Mouse (Mus musculus) C2C12 (cell line): ENCODE measurements around the gene Itgb6. TPM values are rescaled to one million over a fixed set of nuclear protein-coding genes. Genes with fewer than 3 reads are reported as not detected.
A peak's percentile ranks its signal among the peaks of the same experiment; 100 is the strongest.

Source experiments
- H3K27me3 ChIP-seq: one replicate; pipeline ENCODE4 v1.6.1; 2011; ENCODE audit not compliant: control insufficient read depth, insufficient read depth, insufficient read length
- H3K36me3 ChIP-seq: one replicate; pipeline ENCODE4 v1.6.1; 2011; ENCODE audit not compliant: control insufficient read depth, insufficient read depth
- H3K4me3 ChIP-seq: one replicate; pipeline ENCODE4 v1.5.1; 2011; ENCODE audit warnings: mild to moderate bottlenecking, control low read depth; ENCODE audit not compliant: poor library complexity, insufficient read depth, severe bottlenecking
- H3K79me2 ChIP-seq: one replicate; pipeline ENCODE4 v1.6.1; 2011; ENCODE audit not compliant: control insufficient read depth, insufficient read depth
- H3K79me3 ChIP-seq: one replicate; pipeline ENCODE4 v1.6.1; 2011; ENCODE audit warnings: low read depth, control low read depth
- H3ac ChIP-seq: one replicate; pipeline ENCODE3; 2011; ENCODE audit warnings: low read depth; ENCODE audit not compliant: control insufficient read depth, insufficient read length
- CEBPB ChIP-seq: IDR thresholded peaks from one replicate; pipeline ENCODE4 v1.6.1; 2011; ENCODE audit warnings: low read depth, mild to moderate bottlenecking, control low read depth, moderate library complexity
- CTCF ChIP-seq: IDR thresholded peaks from one replicate; pipeline ENCODE4 v1.5.1; 2011; ENCODE audit not compliant: control insufficient read depth, insufficient read depth, insufficient read length
- FOSL1 ChIP-seq: IDR thresholded peaks from one replicate; pipeline ENCODE4 v1.8.0; 2011; ENCODE audit warnings: mild to moderate bottlenecking, low read length; ENCODE audit not compliant: poor library complexity, insufficient read depth, severe bottlenecking
- MAX ChIP-seq: IDR thresholded peaks from one replicate; pipeline ENCODE4 v1.6.1; 2011; ENCODE audit warnings: mild to moderate bottlenecking, control low read depth
- MYOD1 ChIP-seq: IDR thresholded peaks from one replicate; pipeline ENCODE4 v1.6.1; 2011; ENCODE audit warnings: low read depth; ENCODE audit not compliant: control insufficient read depth, insufficient read length
- MYOG ChIP-seq: IDR thresholded peaks from one replicate; pipeline ENCODE4 v1.6.1; 2011; ENCODE audit not compliant: control insufficient read depth, insufficient read length; ENCODE audit errors: extremely low read depth
- USF1 ChIP-seq: IDR thresholded peaks from one replicate; pipeline ENCODE4 v1.6.1; 2011; ENCODE audit warnings: low read depth, mild to moderate bottlenecking, control low read depth, moderate library complexity
- polyA plus RNA-seq: library from polyadenylated mRNA; unstranded; fragments of >200 nt; fragmentation: generic; extraction: Trizol; gene quantifications from one replicate; pipeline ENCODE4 v1.2.1, GENCODE M21; 2012; ENCODE audit warnings: missing spikeins

The Itgb6 gene
- polyA plus RNA-seq, 1 experiment: 0.30 TPM

GRCm38 (mm10) chr2:60646583-60646982 lies 75.9 kb downstream of the Itgb6 start:
- Histone ChIP-seq H3K4me3 (no peak overlapping the region), H3K79me3 (no peaks in the 10 kb centered on the region), H3K79me2 (no peaks in the 10 kb centered on the region), H3K27me3 (no peaks in the 10 kb centered on the region), H3ac (no peak overlapping the region), H3K36me3 (no peaks in the 10 kb centered on the region)
- TF ChIP-seq USF1: no peak
- no peak for TF ChIP-seq MAX

GRCm38 (mm10) chr2:60643406-60643805 lies 79.0 kb downstream of the Itgb6 start:
- Histone ChIP-seq H3K27me3 (no peaks in the 10 kb centered on the region), H3K79me3 (no peaks in the 10 kb centered on the region), H3K4me3 (no peak overlapping the region), H3ac (no peak overlapping the region), H3K36me3 (no peaks in the 10 kb centered on the region), H3K79me2 (no peaks in the 10 kb centered on the region)
- no peak for TF ChIP-seq CTCF
- TF ChIP-seq MAX: no peak
- TF ChIP-seq CEBPB: no peak

DNA sequence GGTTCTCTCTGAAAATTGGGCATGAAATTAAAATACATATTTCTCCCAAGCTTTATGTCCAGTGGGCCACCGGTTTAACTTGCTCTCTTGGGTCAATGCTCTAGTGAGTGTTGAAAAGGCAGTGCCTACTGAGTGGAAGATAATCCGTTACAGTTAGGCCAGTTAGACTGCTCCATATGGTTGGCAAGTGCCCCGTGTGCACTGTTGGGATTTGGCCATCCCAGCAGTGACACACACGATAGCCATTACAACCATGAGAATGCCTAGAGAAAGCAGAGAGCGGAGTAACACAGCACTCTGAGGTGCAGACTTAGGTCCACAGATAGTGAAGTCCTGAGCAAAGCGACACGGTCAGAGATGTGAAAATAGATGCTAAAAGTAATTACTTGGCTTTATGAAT lies 79.8 kb downstream of the Itgb6 start:
- Histone ChIP-seq H3K79me2 (no peaks in the 10 kb centered on the region), H3K79me3 (no peaks in the 10 kb centered on the region), H3ac (no peak overlapping the region), H3K36me3 (no peaks in the 10 kb centered on the region), H3K4me3 (no peak overlapping the region), H3K27me3 (no peaks in the 10 kb centered on the region)
- TF ChIP-seq MYOG: no peak
- TF ChIP-seq MAX: no peak
- TF ChIP-seq USF1: no peak
- no peak for TF ChIP-seq CTCF
- no peak for TF ChIP-seq FOSL1
- TF ChIP-seq CEBPB: no peak
- no peak for TF ChIP-seq MYOD1

- H3ac ChIP-seq: peak overlapping the region; percentile 42
- no peaks in the 10 kb centered on the region for H3K79me3 ChIP-seq
- no peaks in the 10 kb centered on the region for H3K79me2 ChIP-seq
- no peak for TF ChIP-seq MYOD1
- no peak for TF ChIP-seq FOSL1
- no peak for TF ChIP-seq USF1
- TF ChIP-seq CEBPB: no peak
- no peak for TF ChIP-seq MAX
- TF ChIP-seq CTCF: no peak
- no peak for TF ChIP-seq MYOG
- no peaks in the 10 kb centered on the region for H3K36me3 ChIP-seq
- H3K27me3 ChIP-seq: no peaks in the 10 kb centered on the region
- H3K4me3 ChIP-seq: no peak overlapping the region
These were observed 82.1 kb downstream of the Itgb6 start for GRCm38 (mm10) chr2:60640342-60640672.

DNA sequence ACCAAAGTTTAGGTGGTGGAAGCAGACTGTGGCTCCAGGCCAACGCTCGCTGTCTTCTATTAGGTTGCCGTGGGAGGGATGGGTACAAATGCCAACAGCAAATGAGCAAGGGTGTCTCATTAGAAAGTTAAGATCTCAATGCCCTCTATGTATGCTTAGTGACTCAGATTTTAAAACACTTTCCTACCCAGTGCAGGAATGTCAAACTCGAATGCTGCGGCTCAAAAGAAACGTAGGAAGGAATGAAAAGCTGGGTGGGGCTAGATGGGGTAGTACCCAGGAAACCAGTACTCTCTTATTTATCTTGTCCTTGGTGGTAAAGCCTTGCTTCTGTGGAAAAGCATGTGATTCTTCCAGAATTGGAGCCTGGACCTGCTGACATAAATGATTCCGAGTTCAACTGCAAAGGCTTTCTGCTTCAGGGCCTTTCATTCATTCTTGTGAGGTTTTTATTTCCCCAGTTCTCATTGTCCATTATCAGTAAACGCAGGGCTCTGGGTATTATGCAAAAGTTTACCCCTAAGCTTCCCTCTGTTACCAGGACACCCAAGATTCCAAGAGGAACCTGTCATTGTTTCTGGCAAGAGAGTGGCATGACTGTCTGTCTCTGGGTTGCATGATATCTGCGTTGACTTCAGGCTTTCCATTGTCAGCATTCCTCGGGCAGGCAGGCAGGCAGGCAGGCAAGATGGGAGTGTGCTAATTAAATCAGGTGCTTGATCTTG lies 82.7 kb downstream of the Itgb6 start:
- Histone ChIP-seq H3K36me3 (no peaks in the 10 kb centered on the region), H3ac (peak overlapping the region; percentile 42), H3K79me3 (no peaks in the 10 kb centered on the region), H3K79me2 (no peaks in the 10 kb centered on the region), H3K27me3 (no peaks in the 10 kb centered on the region), H3K4me3 (no peak overlapping the region)
- TF ChIP-seq FOSL1 (peak; percentile 45), MYOD1 (peak; percentile 37), CTCF (no peak), CEBPB (peak; percentile 61), MAX (peak; percentile 31), USF1 (no peak), MYOG (no peak)

DNA sequence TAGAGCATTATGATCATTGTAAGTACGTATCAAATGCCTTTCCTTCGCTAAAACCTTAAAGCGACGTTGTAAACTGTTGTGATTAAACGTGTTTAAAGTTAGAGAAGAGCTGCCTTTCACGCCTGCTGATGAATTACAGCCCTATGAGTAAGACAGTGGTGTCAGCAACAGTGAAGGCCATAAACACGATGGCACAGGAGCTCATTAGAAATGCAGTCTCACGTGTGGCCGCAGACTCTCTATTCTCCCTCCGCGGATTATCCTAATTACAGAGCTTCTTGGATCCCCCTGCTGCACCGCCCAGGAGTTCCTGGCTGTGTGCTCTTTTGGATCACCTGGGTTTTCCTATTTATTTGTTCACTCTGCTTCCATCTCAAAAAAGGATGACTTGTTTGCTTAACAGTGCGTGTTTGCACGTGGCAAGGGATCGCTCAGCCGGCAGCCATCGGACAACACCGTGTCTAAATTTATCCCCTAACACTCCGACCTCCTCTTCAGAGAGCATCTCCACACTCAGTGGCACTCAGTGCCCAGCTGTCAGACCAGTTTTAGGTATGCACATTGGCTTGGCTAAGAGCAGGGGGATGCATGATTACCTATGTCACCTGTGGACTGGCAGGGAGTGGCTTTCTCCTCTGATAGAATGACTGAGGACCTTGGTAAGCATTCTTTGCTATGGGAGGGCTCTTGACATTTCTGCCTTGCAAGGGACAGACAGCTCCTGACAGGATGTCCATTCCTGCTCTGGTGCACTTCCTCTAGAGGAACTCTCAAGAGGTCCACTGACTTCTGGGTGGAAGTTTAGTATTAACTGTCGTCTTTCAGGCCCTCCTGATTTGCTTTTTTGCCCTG lies 85.3 kb downstream of the Itgb6 start:
- no peaks in the 10 kb centered on the region for H3K79me3 ChIP-seq
- no peak for TF ChIP-seq CEBPB
- TF ChIP-seq MYOD1: no peak
- no peak for TF ChIP-seq MAX
- no peak for TF ChIP-seq CTCF
- H3K36me3 ChIP-seq: no peaks in the 10 kb centered on the region
- no peak overlapping the region for H3ac ChIP-seq
- no peaks in the 10 kb centered on the region for H3K79me2 ChIP-seq
- no peak overlapping the region for H3K4me3 ChIP-seq
- no peaks in the 10 kb centered on the region for H3K27me3 ChIP-seq
